Mouse (Mus musculus): ENCODE measurements around the gene Tsc22d3.
A peak's percentile ranks its signal among the peaks of the same experiment; 100 is the strongest.
"Not testable (repeated sequence)": the region's sequence is repeated elsewhere in the genome, so short reads cannot be mapped to it uniquely, and the experiment has no call there.

The Tsc22d3 gene

GRCm38 (mm10) chrX:140565212-140565611 is 35.2 kb downstream of the Tsc22d3 start:
- peak; percentile 31 for DNase-seq

GRCm38 (mm10) chrX:140564777-140565176 is 35.7 kb downstream of the Tsc22d3 start:
- no peak for DNase-seq

GRCm38 (mm10) chrX:140558176-140558844 is 42.1 kb downstream of the Tsc22d3 start:
- no peak for DNase-seq

- DNase-seq: no peak
Observed at GRCm38 (mm10) chrX:140555965-140556364, 44.5 kb downstream of the Tsc22d3 start.

- no peak for DNase-seq
Observed at GRCm38 (mm10) chrX:140555423-140555822, 45.0 kb downstream of the Tsc22d3 start.

GRCm38 (mm10) chrX:140547660-140548419 is 52.6 kb downstream of the Tsc22d3 start:
- DNase-seq: no peak

GRCm38 (mm10) chrX:140544737-140545136 is 55.7 kb downstream of the Tsc22d3 start:
- DNase-seq: no peak

- DNase-seq: peak; percentile 84
Observed at GRCm38 (mm10) chrX:140542938-140543673, 57.4 kb downstream of the Tsc22d3 start.

GRCm38 (mm10) chrX:140542474-140542845 is 58.0 kb downstream of the Tsc22d3 start:
- DNase-seq: peak; percentile 8

GRCm38 (mm10) chrX:140541711-140542473 is 58.6 kb downstream of the Tsc22d3 start:
- DNase-seq: no peak

- DNase-seq: no peak
Observed at GRCm38 (mm10) chrX:140540500-140541114, 59.9 kb downstream of the Tsc22d3 start.

GRCm38 (mm10) chrX:140539831-140540230 is 60.6 kb downstream of the Tsc22d3 start:
- DNase-seq: not testable (repeated sequence)

- no peak for DNase-seq
Observed at GRCm38 (mm10) chrX:140539111-140539680, 61.3 kb downstream of the Tsc22d3 start.

- DNase-seq: no peak
Observed at GRCm38 (mm10) chrX:140538649-140539048, 61.8 kb downstream of the Tsc22d3 start.

GRCm38 (mm10) chrX:140537662-140538061 is 62.8 kb downstream of the Tsc22d3 start:
- DNase-seq: no peak

GRCm38 (mm10) chrX:140535487-140535886 is 65.0 kb downstream of the Tsc22d3 start:
- no peak for DNase-seq

GRCm38 (mm10) chrX:140534306-140534705 is 66.2 kb downstream of the Tsc22d3 start:
- no peak for DNase-seq

GRCm38 (mm10) chrX:140532325-140532724 is 68.1 kb downstream of the Tsc22d3 start:
- DNase-seq: no peak

- DNase-seq: no peak
Observed at GRCm38 (mm10) chrX:140531356-140531755, 69.1 kb downstream of the Tsc22d3 start.

GRCm38 (mm10) chrX:140530632-140531031 is 69.8 kb downstream of the Tsc22d3 start:
- no peak for DNase-seq

- DNase-seq: no peak
Observed at GRCm38 (mm10) chrX:140529074-140529561, 71.3 kb downstream of the Tsc22d3 start.

- DNase-seq: no peak
Observed at GRCm38 (mm10) chrX:140527231-140527630, 73.2 kb downstream of the Tsc22d3 start.
